Mouse (Mus musculus) MEL (cell line): ENCODE data around the gene 4930550C14Rik.

ENCODE experiments used
- BHLHE40 ChIP-seq: IDR thresholded peaks from 2 replicates; pipeline ENCODE4 v1.6.1; 2012; ENCODE audit warnings: low read depth, mild to moderate bottlenecking, inconsistent platforms, low read length, improper control_type of control experiment, borderline replicate concordance
- GATA1 ChIP-seq: IDR thresholded peaks from 2 replicates; pipeline ENCODE4 v1.6.1; 2011; ENCODE audit warnings: low read depth, low read length, improper control_type of control experiment
- JUND ChIP-seq: IDR thresholded peaks from 2 replicates; pipeline ENCODE4 v1.6.1; 2011; ENCODE audit warnings: low read depth, mild to moderate bottlenecking, improper control_type of control experiment, low read length

GRCm38 (mm10) chr9:53450609-53451008, 48.5 kb downstream of the 4930550C14Rik start:
- TF ChIP-seq GATA1 (no peak), BHLHE40 (no peak), JUND (no peak)
